Mouse (Mus musculus): ENCODE results near the gene Lgmn. TPM values are rescaled to one million over a fixed set of nuclear protein-coding genes. Genes with fewer than 3 reads are reported as not detected.

Lgmn gene
- polyA plus RNA-seq, 1 experiment from 2014 or later = 84.1 TPM

- Histone ChIP-seq H3K36me3 (no peaks in the 10 kb centered on the region), H3K4me1 (replicated peaks) (no peaks in the 10 kb centered on the region), H3K27ac (no peak overlapping the region), H3K4me3 (replicated peaks) (no peak overlapping the region), H3K9me3 (no peaks in the 10 kb centered on the region), H3K27me3 (replicated peaks) (no peaks in the 10 kb centered on the region), H3K9ac (no peak overlapping the region), H3K4me2 (replicated peaks) (no peak overlapping the region)
- 96% methylated on average over 5 of the region's 5 CpGs for WGBS
- no peak for ATAC-seq
Observed at GRCm38 (mm10) chr12:102429656-102430055, 10.0 kb downstream of the Lgmn start.

DNA sequence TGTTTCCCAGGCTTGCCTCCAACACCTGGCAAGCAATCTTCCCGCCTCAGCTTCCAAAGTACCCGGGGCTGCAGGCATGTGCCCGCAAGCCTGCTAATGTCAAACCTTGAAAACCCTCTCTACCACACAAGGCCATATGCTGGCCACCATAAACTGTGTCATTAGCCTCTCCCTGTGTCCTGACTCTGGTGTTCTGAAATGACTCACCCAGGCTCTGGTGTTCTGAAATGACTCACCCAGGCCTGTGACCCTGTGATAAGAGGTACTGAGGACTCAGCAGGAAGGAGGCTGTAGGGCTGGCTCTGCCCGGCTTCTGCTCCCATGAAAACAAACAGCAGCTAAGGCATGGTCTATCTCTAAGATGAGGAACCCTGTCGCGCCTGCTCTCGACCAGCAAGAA, 13.3 kb downstream of the Lgmn start:
- no peak overlapping the region for H3K9ac ChIP-seq
- 86% methylated on average over 7 of the region's 7 CpGs for WGBS
- no peak overlapping the region for H3K4me2 ChIP-seq (replicated peaks)
- no peak overlapping the region for H3K27ac ChIP-seq
- peak; percentile 79 for ATAC-seq
- H3K9me3 ChIP-seq = no peaks in the 10 kb centered on the region
- H3K4me1 ChIP-seq (replicated peaks) = no peaks in the 10 kb centered on the region
- H3K4me3 ChIP-seq (replicated peaks) = no peak overlapping the region
- H3K27me3 ChIP-seq (replicated peaks) = no peaks in the 10 kb centered on the region
- no peaks in the 10 kb centered on the region for H3K36me3 ChIP-seq

DNA sequence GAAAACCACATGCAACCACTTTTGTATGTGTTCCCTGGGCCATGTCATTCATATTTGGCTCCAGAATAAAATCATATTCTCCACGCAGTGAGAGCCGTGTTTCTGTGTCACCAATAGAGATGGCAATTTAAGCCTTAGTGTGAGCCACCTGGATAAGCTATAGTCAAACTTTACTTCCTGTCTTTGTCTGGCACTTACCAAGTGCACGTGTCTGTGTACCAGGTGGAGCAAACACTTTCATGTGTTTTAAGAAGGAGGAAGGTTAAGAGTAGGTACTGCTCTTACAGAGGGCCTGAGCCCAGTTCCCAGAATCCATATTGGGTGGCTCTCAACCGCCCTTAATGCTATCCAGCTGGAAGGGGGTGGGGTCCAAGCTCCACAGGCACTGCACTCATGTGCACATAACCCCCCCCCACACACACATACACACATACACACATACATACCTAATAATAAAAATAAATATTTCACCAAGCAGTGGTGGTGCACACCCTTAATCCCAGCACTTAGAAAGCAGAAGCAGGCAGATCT, 14.5 kb downstream of the Lgmn start:
- H3K4me1 ChIP-seq (replicated peaks) = no peaks in the 10 kb centered on the region
- WGBS = 83% methylated on average over 4 of the region's 4 CpGs
- no peaks in the 10 kb centered on the region for H3K9me3 ChIP-seq

DNA sequence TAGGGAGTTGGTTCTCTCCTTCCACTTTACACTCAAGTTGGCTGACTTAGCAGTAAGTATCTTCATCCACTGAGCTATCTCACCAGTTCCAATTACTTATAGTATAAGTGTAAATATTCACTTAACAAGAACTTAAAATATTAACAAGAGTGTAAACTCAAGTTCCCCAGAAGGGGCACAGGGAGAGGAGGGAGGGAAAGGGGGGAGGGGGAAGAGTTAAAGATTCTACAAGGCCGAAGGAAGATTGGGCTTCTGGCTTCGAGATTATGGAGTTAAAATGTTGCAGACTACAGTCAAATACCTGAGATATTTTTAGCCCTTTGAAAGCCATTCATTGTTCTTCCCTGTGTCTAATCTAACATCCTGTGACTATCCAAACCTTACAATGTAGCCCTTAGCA, 15.2 kb downstream of the Lgmn start:
- Histone ChIP-seq H3K36me3 (no peaks in the 10 kb centered on the region), H3K4me3 (replicated peaks) (no peak overlapping the region), H3K9ac (no peak overlapping the region), H3K27me3 (replicated peaks) (no peaks in the 10 kb centered on the region), H3K4me2 (replicated peaks) (no peak overlapping the region), H3K27ac (no peak overlapping the region), H3K4me1 (replicated peaks) (peaks cover 4% of the 10 kb centered on the region; the same call in 1 of the 2 replicates), H3K9me3 (no peaks in the 10 kb centered on the region)
- 50% methylated on average over 2 of the region's 2 CpGs for WGBS
- ATAC-seq = no peak

More for the DNA sequence above, 14.5 kb downstream of the Lgmn start:
- Histone ChIP-seq H3K27ac (no peak overlapping the region), H3K4me3 (replicated peaks) (no peak overlapping the region), H3K36me3 (no peaks in the 10 kb centered on the region), H3K27me3 (replicated peaks) (no peaks in the 10 kb centered on the region), H3K4me2 (replicated peaks) (no peak overlapping the region), H3K9ac (no peak overlapping the region)
- peak; percentile 17; the same call in 1 of the 2 replicates for ATAC-seq

GRCm38 (mm10) chr12:102423625-102424024, 16.0 kb downstream of the Lgmn start:
- Histone ChIP-seq H3K27ac (no peak overlapping the region), H3K4me2 (replicated peaks) (no peak overlapping the region), H3K36me3 (no peaks in the 10 kb centered on the region), H3K4me3 (replicated peaks) (no peak overlapping the region), H3K9ac (no peak overlapping the region), H3K9me3 (no peaks in the 10 kb centered on the region), H3K4me1 (replicated peaks) (peaks cover 4% of the 10 kb centered on the region; the same call in 1 of the 2 replicates), H3K27me3 (replicated peaks) (no peaks in the 10 kb centered on the region)
- WGBS = 90% methylated on average over 8 of the region's 8 CpGs
- ATAC-seq = no peak

- no peaks in the 10 kb centered on the region for H3K9me3 ChIP-seq
- no peak overlapping the region for H3K4me2 ChIP-seq (replicated peaks)
- H3K4me1 ChIP-seq (replicated peaks) = peaks cover 4% of the 10 kb centered on the region; the same call in 1 of the 2 replicates
- H3K9ac ChIP-seq = no peak overlapping the region
- no peak overlapping the region for H3K4me3 ChIP-seq (replicated peaks)
- H3K27me3 ChIP-seq (replicated peaks) = no peaks in the 10 kb centered on the region
- H3K27ac ChIP-seq = no peak overlapping the region
- no peaks in the 10 kb centered on the region for H3K36me3 ChIP-seq
- WGBS = 85% methylated on average over 11 of the region's 11 CpGs
- no peak for ATAC-seq
Observed at GRCm38 (mm10) chr12:102422623-102423320, 16.8 kb downstream of the Lgmn start.

DNA sequence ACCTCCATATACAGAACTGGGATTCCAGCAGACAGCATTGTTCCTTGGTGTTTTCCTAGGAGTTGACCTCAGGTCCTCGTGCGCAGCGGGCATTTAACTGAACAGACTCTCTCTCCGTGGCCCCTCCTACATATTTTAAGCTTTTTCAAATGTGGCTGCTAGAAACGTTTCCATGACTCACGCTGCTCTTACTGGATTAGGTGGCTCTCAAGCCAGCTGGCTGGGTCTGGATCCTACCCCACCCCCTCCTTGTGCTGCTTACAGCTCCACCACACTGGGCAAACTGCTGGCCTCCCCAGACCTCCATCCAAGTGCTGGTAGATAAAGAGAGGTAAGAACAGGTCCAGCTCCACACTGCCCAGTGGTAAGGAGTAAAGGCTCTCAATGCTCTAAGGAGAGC, 17.5 kb downstream of the Lgmn start:
- 68% methylated on average over 6 of the region's 6 CpGs for whole genome bisulfite sequencing
- H3K27ac ChIP-seq = no peak overlapping the region
- no peaks in the 10 kb centered on the region for H3K9me3 ChIP-seq
- no peak overlapping the region for H3K9ac ChIP-seq
- H3K4me2 ChIP-seq (replicated peaks) = no peak overlapping the region
- peaks cover 6% of the 10 kb centered on the region; the same call in 1 of the 2 replicates for H3K4me1 ChIP-seq (replicated peaks)
- no peaks in the 10 kb centered on the region for H3K27me3 ChIP-seq (replicated peaks)
- no peaks in the 10 kb centered on the region for H3K36me3 ChIP-seq
- H3K4me3 ChIP-seq (replicated peaks) = no peak overlapping the region
- no peak for ATAC-seq

DNA sequence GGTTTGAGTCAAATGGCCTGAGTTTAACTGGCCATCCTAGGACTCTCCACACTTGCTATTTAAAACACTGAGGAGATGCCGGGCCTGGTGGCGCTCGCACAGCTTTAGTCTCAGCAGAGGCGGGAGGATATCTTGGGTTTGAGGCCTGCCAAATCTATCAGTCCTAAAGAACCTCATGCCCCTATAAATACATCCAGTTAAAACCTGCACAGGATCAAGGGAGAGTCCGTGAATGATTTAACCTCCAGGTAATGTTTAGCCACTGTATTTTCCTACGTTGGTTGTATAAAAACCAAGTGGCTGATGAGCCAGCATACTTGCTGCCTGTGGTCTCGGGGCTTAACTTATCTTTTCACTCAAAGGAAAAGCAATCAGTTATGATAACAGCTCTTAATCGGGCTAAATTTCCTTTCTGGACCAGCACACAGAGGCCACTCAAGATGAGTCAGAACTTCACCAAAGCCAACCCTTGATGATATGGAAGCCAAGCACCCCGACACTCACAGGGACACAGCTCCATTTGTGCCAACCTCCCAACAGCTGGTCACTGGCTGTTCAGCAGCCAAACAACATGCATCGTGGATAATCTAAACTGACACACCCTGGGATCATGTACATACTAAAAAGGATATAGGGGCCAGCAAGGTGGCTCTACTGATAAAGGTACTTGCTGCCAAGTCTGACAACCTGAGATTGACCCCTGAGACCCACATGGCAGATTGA, 19.3 kb downstream of the Lgmn start:
- Histone ChIP-seq H3K4me1 (replicated peaks) (peaks cover 12% of the 10 kb centered on the region), H3K9ac (no peak overlapping the region), H3K4me3 (replicated peaks) (no peak overlapping the region), H3K36me3 (no peaks in the 10 kb centered on the region), H3K27me3 (replicated peaks) (no peaks in the 10 kb centered on the region), H3K27ac (no peak overlapping the region), H3K9me3 (no peaks in the 10 kb centered on the region), H3K4me2 (replicated peaks) (no peak overlapping the region)
- peak; percentile 18; the same call in 1 of the 2 replicates for ATAC-seq
- WGBS = 67% methylated on average over 10 of the region's 10 CpGs

DNA sequence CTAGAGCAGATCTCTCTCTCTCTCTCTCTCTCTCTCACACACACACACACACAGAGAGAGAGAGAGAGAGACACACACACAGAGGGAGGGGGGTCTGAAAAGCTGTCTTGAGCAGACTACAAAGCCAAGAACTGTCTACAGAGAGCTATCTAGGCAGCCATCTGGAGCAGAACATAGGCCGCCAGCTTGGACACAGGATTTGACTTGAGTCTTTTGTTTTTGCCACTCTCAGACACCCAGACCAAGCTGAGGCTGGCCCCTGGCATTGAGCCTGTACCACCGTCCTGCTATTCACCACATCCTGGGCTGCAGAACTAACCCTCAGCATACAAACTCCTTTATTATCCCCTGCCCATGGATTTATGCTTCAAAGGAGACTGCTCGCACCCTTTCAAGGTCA, 20.1 kb downstream of the Lgmn start:
- H3K9ac ChIP-seq = no peak overlapping the region
- no peaks in the 10 kb centered on the region for H3K36me3 ChIP-seq
- no peaks in the 10 kb centered on the region for H3K27me3 ChIP-seq (replicated peaks)
- no peaks in the 10 kb centered on the region for H3K9me3 ChIP-seq
- no peak for ATAC-seq
- 70% methylated on average over 3 of the region's 3 CpGs for WGBS
- no peak overlapping the region for H3K4me2 ChIP-seq (replicated peaks)
- H3K4me3 ChIP-seq (replicated peaks) = no peak overlapping the region
- peaks cover 12% of the 10 kb centered on the region for H3K4me1 ChIP-seq (replicated peaks)
- H3K27ac ChIP-seq = no peak overlapping the region

GRCm38 (mm10) chr12:102417701-102418100, 21.9 kb downstream of the Lgmn start:
- Histone ChIP-seq H3K27me3 (replicated peaks) (no peaks in the 10 kb centered on the region), H3K4me1 (replicated peaks) (peaks cover 12% of the 10 kb centered on the region), H3K9ac (no peak overlapping the region), H3K9me3 (no peaks in the 10 kb centered on the region), H3K4me2 (replicated peaks) (no peak overlapping the region), H3K4me3 (replicated peaks) (no peak overlapping the region), H3K27ac (no peak overlapping the region), H3K36me3 (no peaks in the 10 kb centered on the region)
- no peak for ATAC-seq
- WGBS = 80% methylated on average over 6 of the region's 6 CpGs

- H3K4me2 ChIP-seq (replicated peaks) = no peak overlapping the region
- no peaks in the 10 kb centered on the region for H3K27me3 ChIP-seq (replicated peaks)
- H3K4me1 ChIP-seq (replicated peaks) = peaks cover 12% of the 10 kb centered on the region
- peak; percentile 18; the same call in 1 of the 2 replicates for ATAC-seq
- 67% methylated on average over 7 of the region's 7 CpGs for WGBS
- H3K9me3 ChIP-seq = no peaks in the 10 kb centered on the region
- H3K9ac ChIP-seq = no peak overlapping the region
- no peak overlapping the region for H3K4me3 ChIP-seq (replicated peaks)
- no peaks in the 10 kb centered on the region for H3K36me3 ChIP-seq
- peak overlapping the region; percentile 32; the same call in 1 of the 2 replicates for H3K27ac ChIP-seq
Observed at GRCm38 (mm10) chr12:102416955-102417510, 22.6 kb downstream of the Lgmn start.

GRCm38 (mm10) chr12:102416391-102416837, 23.2 kb downstream of the Lgmn start:
- Histone ChIP-seq H3K27ac (peak overlapping the region; percentile 40; the same call in 1 of the 2 replicates), H3K27me3 (replicated peaks) (no peaks in the 10 kb centered on the region), H3K4me1 (replicated peaks) (peaks cover 12% of the 10 kb centered on the region), H3K9me3 (no peaks in the 10 kb centered on the region), H3K9ac (no peak overlapping the region), H3K4me3 (replicated peaks) (no peak overlapping the region), H3K36me3 (no peaks in the 10 kb centered on the region), H3K4me2 (replicated peaks) (no peak overlapping the region)
- peak; percentile 56 for ATAC-seq
- WGBS = 39% methylated on average over 7 of the region's 7 CpGs

All from intestine, embryonic 15.5 days (tissue).